Comparison of ENCODE assay signal across 11 mouse cellular contexts in the genomic region with DNA sequence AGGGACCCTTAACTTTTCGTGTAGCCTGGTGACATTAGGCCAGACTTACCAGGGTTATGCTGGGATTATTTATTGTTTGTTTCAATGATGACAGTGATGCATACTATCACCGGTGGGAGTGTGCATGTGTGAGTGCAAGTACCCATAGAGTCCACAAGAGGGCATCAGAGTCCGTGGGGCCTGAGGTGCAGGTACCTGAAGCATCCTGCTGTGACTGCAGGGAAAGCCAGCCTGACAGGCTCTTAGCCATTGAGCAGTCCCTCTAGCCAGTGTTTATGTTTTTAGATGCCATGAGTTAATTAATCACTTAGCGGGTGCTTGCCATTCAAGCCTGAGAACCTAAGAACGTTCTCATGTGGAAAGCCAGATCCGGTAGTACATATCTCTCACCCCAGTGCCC.
A peak's percentile ranks its signal among the peaks of the same experiment; 100 is the strongest.
DNase-seq lines count a peak whose midpoint lies in the region; ATAC-seq and TF ChIP-seq lines count a peak whose summit lies in the region.
"Had no signal": no experiment of that assay in that cellular context is flagged by ENCODE, and none has a peak within 500 bp of the region (broad histone marks: within the 10 kb centered on the region; RNA-seq: fewer than 3 reads in every experiment).

No protein-coding gene starts in this region.

- DNase-seq in hindbrain, postnatal 0 days (ENCODE audit: low spot score), result no peak
- DNase-seq in midbrain, postnatal 0 days (ENCODE audit: low spot score), result no peak
- DNase-seq in Patski (ENCODE audit: low read depth, low spot score), result no peak
- no peak for DNase-seq in stomach, postnatal 0 days (ENCODE audit: low spot score)
- no peak for DNase-seq in cerebellum, postnatal 14 days
- DNase-seq in adrenal gland, postnatal 4 days (ENCODE audit: low spot score in 2 of 2), result no peak

- H3K4me1 ChIP-seq in hindbrain, postnatal 0 days (ENCODE audit: insufficient read depth, low read length), result 0 out of 2 replicates have a peak, but pooled peaks cover 3% of the 10 kb centered on the region
- peaks cover 4% of the 10 kb centered on the region for H3K4me1 ChIP-seq in hindbrain, embryonic 13.5 days (replicated peaks)
- H3K4me1 ChIP-seq in midbrain, postnatal 0 days (ENCODE audit: insufficient read depth, low read length), result peaks cover 4% of the 10 kb centered on the region; the same call in 1 of the 2 replicates
- H3K4me1 ChIP-seq in midbrain, embryonic 15.5 days, result peaks cover 17% of the 10 kb centered on the region; the same call in 1 of the 2 replicates
- peaks cover 4% of the 10 kb centered on the region; the same call in 1 of the 2 replicates for H3K4me1 ChIP-seq in stomach, postnatal 0 days (replicated peaks; ENCODE audit: control insufficient read depth, insufficient read depth)

- H3K36me3 ChIP-seq in hindbrain, postnatal 0 days (ENCODE audit: insufficient read depth, low read length), result no peaks in the 10 kb centered on the region
- no peaks in the 10 kb centered on the region; the same call in 1 of the 2 replicates for H3K36me3 ChIP-seq in hindbrain, embryonic 13.5 days
- H3K36me3 ChIP-seq in midbrain, postnatal 0 days (ENCODE audit: insufficient read depth, low read length), result no peaks in the 10 kb centered on the region
- H3K36me3 ChIP-seq in midbrain, embryonic 15.5 days (replicated peaks), result no peaks in the 10 kb centered on the region
- no peaks in the 10 kb centered on the region for H3K36me3 ChIP-seq in stomach, postnatal 0 days (ENCODE audit: control insufficient read depth, insufficient read depth, low read length)
- H3K36me3 ChIP-seq: hindbrain, embryonic 10.5 days; lung, embryonic 15.5 days had no signal

- H3K9ac ChIP-seq in hindbrain, postnatal 0 days (replicated peaks; ENCODE audit: low read length), result no peak overlapping the region
- H3K9ac ChIP-seq in hindbrain, embryonic 13.5 days, result no peak overlapping the region
- no peak overlapping the region for H3K9ac ChIP-seq in midbrain, postnatal 0 days (replicated peaks; ENCODE audit: low read length, poor library complexity, severe bottlenecking)
- no peak overlapping the region for H3K9ac ChIP-seq in midbrain, embryonic 15.5 days
- H3K9ac ChIP-seq in stomach, postnatal 0 days (ENCODE audit: low read length), result no peak overlapping the region
- H3K9ac ChIP-seq: lung, embryonic 15.5 days had no signal

- no peak for ATAC-seq in hindbrain, postnatal 0 days
- no peak for ATAC-seq in hindbrain, embryonic 13.5 days (ENCODE audit: low FRiP score)
- no peak for ATAC-seq in midbrain, postnatal 0 days (ENCODE audit: low FRiP score)
- ATAC-seq in midbrain, embryonic 15.5 days (replicated peaks), result no peak
- ATAC-seq in Patski, result no peak
- ATAC-seq in stomach, postnatal 0 days (ENCODE audit: low FRiP score, low TSS enrichment), result no peak
- ATAC-seq: forebrain, embryonic 14.5 days had no signal

- no peaks in the 10 kb centered on the region for H3K27me3 ChIP-seq in hindbrain, postnatal 0 days (ENCODE audit: insufficient read depth, low read length)
- H3K27me3 ChIP-seq in hindbrain, embryonic 13.5 days, result no peaks in the 10 kb centered on the region
- H3K27me3 ChIP-seq in midbrain, postnatal 0 days (ENCODE audit: insufficient read depth, low read length), result no peaks in the 10 kb centered on the region
- no peaks in the 10 kb centered on the region for H3K27me3 ChIP-seq in midbrain, embryonic 15.5 days (replicated peaks)
- H3K27me3 ChIP-seq in Patski, result no peaks in the 10 kb centered on the region
- H3K27me3 ChIP-seq in stomach, postnatal 0 days (ENCODE audit: control insufficient read depth, insufficient read depth, low read length), result no peaks in the 10 kb centered on the region
- H3K27me3 ChIP-seq: lung, embryonic 15.5 days had no signal

- no peak for TF ChIP-seq EP300 in stomach, postnatal 0 days (optimal IDR thresholded peaks at IDR 0.05)

- no peaks in the 10 kb centered on the region for H3K9me3 ChIP-seq in hindbrain, postnatal 0 days (ENCODE audit: low read length)
- no peaks in the 10 kb centered on the region for H3K9me3 ChIP-seq in hindbrain, embryonic 13.5 days
- no peaks in the 10 kb centered on the region for H3K9me3 ChIP-seq in midbrain, postnatal 0 days (ENCODE audit: low read length)
- no peaks in the 10 kb centered on the region for H3K9me3 ChIP-seq in midbrain, embryonic 15.5 days
- H3K9me3 ChIP-seq in stomach, postnatal 0 days (ENCODE audit: control insufficient read depth, low read length), result no peaks in the 10 kb centered on the region
- H3K9me3 ChIP-seq: hindbrain, embryonic 10.5 days; lung, embryonic 15.5 days had no signal

- 86% methylated on average over 6 of the region's 6 CpGs for WGBS in hindbrain, postnatal 0 days
- WGBS in hindbrain, embryonic 13.5 days, result 83% methylated on average over 6 of the region's 6 CpGs
- 88% methylated on average over 6 of the region's 6 CpGs for WGBS in midbrain, postnatal 0 days
- WGBS in midbrain, embryonic 15.5 days, result 88% methylated on average over 6 of the region's 6 CpGs
- WGBS in stomach, postnatal 0 days, result 77% methylated on average over 6 of the region's 6 CpGs

- H3K4me3 ChIP-seq in hindbrain, postnatal 0 days (ENCODE audit: low read length), result no peak overlapping the region
- H3K4me3 ChIP-seq in hindbrain, embryonic 13.5 days, result no peak overlapping the region
- H3K4me3 ChIP-seq in midbrain, postnatal 0 days (ENCODE audit: low read depth, low read length), result no peak overlapping the region
- no peak overlapping the region for H3K4me3 ChIP-seq in midbrain, embryonic 15.5 days
- no peak overlapping the region for H3K4me3 ChIP-seq in stomach, postnatal 0 days (ENCODE audit: low read depth, low read length)
- H3K4me3 ChIP-seq: hindbrain, embryonic 10.5 days; lung, embryonic 15.5 days had no signal

- CTCF ChIA-PET in Patski (lab: Charles Lee), result no interaction called here

- no peak overlapping the region for H3K4me2 ChIP-seq in hindbrain, postnatal 0 days (ENCODE audit: low read depth, low read length)
- H3K4me2 ChIP-seq in hindbrain, embryonic 13.5 days, result no peak overlapping the region
- H3K4me2 ChIP-seq in midbrain, postnatal 0 days (ENCODE audit: low read depth, low read length, poor library complexity, severe bottlenecking), result no peak overlapping the region
- H3K4me2 ChIP-seq in midbrain, embryonic 15.5 days, result no peak overlapping the region
- no peak overlapping the region for H3K4me2 ChIP-seq in stomach, postnatal 0 days (replicated peaks; ENCODE audit: low read depth)
- H3K4me2 ChIP-seq: lung, embryonic 15.5 days had no signal

- POLR2A ChIA-PET in Patski (lab: Charles Lee), result no interaction called here

- H3K27ac ChIP-seq in hindbrain, postnatal 0 days, result no peak overlapping the region
- H3K27ac ChIP-seq in hindbrain, embryonic 13.5 days, result no peak overlapping the region
- H3K27ac ChIP-seq in midbrain, postnatal 0 days (ENCODE audit: low read depth, low read length), result no peak overlapping the region
- no peak overlapping the region for H3K27ac ChIP-seq in midbrain, embryonic 15.5 days
- no peak overlapping the region for H3K27ac ChIP-seq in stomach, postnatal 0 days (replicated peaks)
- H3K27ac ChIP-seq: hindbrain, embryonic 10.5 days; lung, embryonic 15.5 days had no signal

- peak; percentile 57 for TF ChIP-seq CTCF in hindbrain, postnatal 0 days (IDR thresholded peaks at IDR 0.05; ENCODE audit: low read depth)
- peak; percentile 52 for TF ChIP-seq CTCF in midbrain, postnatal 0 days (IDR thresholded peaks at IDR 0.05)
- TF ChIP-seq CTCF in Patski (IDR thresholded peaks at IDR 0.05), result peak; percentile 59
- peak; percentile 64 for TF ChIP-seq CTCF in stomach, postnatal 0 days (IDR thresholded peaks at IDR 0.05; ENCODE audit: low read depth)

- in situ Hi-C loops in Patski (cut with MboI; ENCODE audit: low pct_unique_long_range_greater_than_20kb), result loop anchor here (5.0 to 25.0 kb wide), 2 partner anchors 246 to 686 kb away; no protein-coding TSS in a partner anchor
